Mouse (Mus musculus) limb, embryonic 15.5 days (tissue): ENCODE data around the gene Elp1. TPM values are rescaled to one million over a fixed set of nuclear protein-coding genes. Genes with fewer than 3 reads are reported as not detected.

Source experiments
- ATAC-seq: fragments of 200-750 bp; cut with Nextera tagmentation; 2 replicates; pipeline ENCODE4 v1.8.0; 2017; ENCODE audit warnings: low read depth, moderate TSS enrichment; ENCODE audit not compliant: insufficient number of reproducible peaks, low FRiP score, low TSS enrichment
- H3K27ac ChIP-seq: fragments of 300-500 bp; sonication (generic); 2 replicates; pipeline ENCODE4 v1.5.1; 2015; ENCODE audit warnings: moderate library complexity, mild to moderate bottlenecking, inconsistent platforms
- H3K27me3 ChIP-seq: fragments of 300-500 bp; sonication (generic); 2 replicates; pipeline ENCODE4 v1.6.1; 2015; ENCODE audit warnings: inconsistent platforms
- H3K36me3 ChIP-seq: fragments of 300-500 bp; sonication (generic); 2 replicates; pipeline ENCODE4 v1.6.1; 2015; ENCODE audit warnings: inconsistent platforms
- H3K4me1 ChIP-seq: fragments of 300-500 bp; sonication (generic); 2 replicates; pipeline ENCODE4 v1.6.1; 2015; ENCODE audit warnings: inconsistent platforms
- H3K4me2 ChIP-seq: fragments of 300-500 bp; sonication (generic); 2 replicates; pipeline ENCODE4 v1.6.1; 2015; ENCODE audit warnings: mild to moderate bottlenecking, inconsistent platforms
- H3K4me3 ChIP-seq: fragments of 300-500 bp; sonication (generic); 2 replicates; pipeline ENCODE4 v1.5.1; 2015; ENCODE audit warnings: mild to moderate bottlenecking, inconsistent platforms
- H3K9ac ChIP-seq: fragments of 300-500 bp; sonication (generic); 2 replicates; pipeline ENCODE4 v1.6.1; 2015; ENCODE audit warnings: inconsistent platforms
- H3K9me3 ChIP-seq: fragments of 300-500 bp; sonication (generic); 2 replicates; pipeline ENCODE4 v1.6.1; 2016; ENCODE audit warnings: inconsistent platforms
- WGBS: fragments of 180-500 bp; shearing (Covaris S2); methylation state at CpG from one replicate; pipeline ENCODE4 v1.1.7; 2015; 5-methylcytosine and 5-hydroxymethylcytosine counted together
- polyA plus RNA-seq: library from polyadenylated mRNA; unstranded; fragments of >200 nt; fragmentation: Nextera tagmentation; extraction: Ambion mirVana; gene quantifications from 2 replicates; pipeline ENCODE4 v1.2.1, GENCODE M21; 2015

The Elp1 gene
- polyA plus RNA-seq, 1 experiment from 2014 or later = 40.3 TPM

- H3K36me3 ChIP-seq = no peaks in the 10 kb centered on the region
- H3K4me2 ChIP-seq = no peak overlapping the region
- H3K4me3 ChIP-seq = no peak overlapping the region
- H3K4me1 ChIP-seq = peaks cover 8% of the 10 kb centered on the region; the same call in 1 of the 2 replicates
- no peak overlapping the region for H3K27ac ChIP-seq
- no peaks in the 10 kb centered on the region for H3K27me3 ChIP-seq
- no peak for ATAC-seq
- H3K9me3 ChIP-seq = no peaks in the 10 kb centered on the region
- H3K9ac ChIP-seq = no peak overlapping the region
- WGBS = 69% methylated on average over 6 of the region's 6 CpGs
These were observed 79.8 kb downstream of the Elp1 start for GRCm38 (mm10) chr4:56722346-56722745.

GRCm38 (mm10) chr4:56721469-56721868, 80.7 kb downstream of the Elp1 start:
- Histone ChIP-seq H3K27ac (no peak overlapping the region), H3K9me3 (no peaks in the 10 kb centered on the region), H3K27me3 (no peaks in the 10 kb centered on the region), H3K4me3 (no peak overlapping the region), H3K4me1 (peaks cover 8% of the 10 kb centered on the region; the same call in 1 of the 2 replicates), H3K36me3 (no peaks in the 10 kb centered on the region), H3K4me2 (no peak overlapping the region), H3K9ac (no peak overlapping the region)
- no peak for ATAC-seq
- WGBS = 39% methylated on average over 3 of the region's 3 CpGs

DNA sequence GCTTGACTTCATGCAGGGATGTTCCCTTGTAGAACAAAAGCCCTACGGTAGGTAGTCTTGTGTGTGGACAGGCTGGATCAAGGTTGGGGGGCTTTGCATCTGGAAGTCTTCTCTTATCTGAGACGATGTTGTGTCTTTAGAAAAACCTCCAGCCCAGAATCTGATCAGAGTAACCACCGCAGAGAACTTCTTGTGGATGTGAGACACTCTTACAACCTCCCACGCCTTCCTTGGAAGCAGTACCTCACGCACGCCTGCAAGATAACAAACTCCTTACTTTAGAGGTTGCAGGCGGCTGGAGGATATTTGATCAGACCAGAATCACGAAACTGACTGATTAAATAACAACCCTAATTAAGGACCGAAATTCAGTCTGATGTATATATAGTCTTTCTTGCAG, 81.7 kb downstream of the Elp1 start:
- H3K9ac ChIP-seq = no peak overlapping the region
- no peaks in the 10 kb centered on the region for H3K9me3 ChIP-seq
- H3K36me3 ChIP-seq = no peaks in the 10 kb centered on the region
- H3K4me2 ChIP-seq = no peak overlapping the region
- ATAC-seq = no peak
- WGBS = 80% methylated on average over 9 of the region's 9 CpGs
- peaks cover 8% of the 10 kb centered on the region; the same call in 1 of the 2 replicates for H3K4me1 ChIP-seq
- no peaks in the 10 kb centered on the region for H3K27me3 ChIP-seq
- H3K4me3 ChIP-seq = no peak overlapping the region
- H3K27ac ChIP-seq = no peak overlapping the region

- peaks cover 8% of the 10 kb centered on the region; the same call in 1 of the 2 replicates for H3K4me1 ChIP-seq
- no peak overlapping the region for H3K4me2 ChIP-seq
- no peaks in the 10 kb centered on the region for H3K27me3 ChIP-seq
- 46% methylated on average over 9 of the region's 9 CpGs for WGBS
- H3K36me3 ChIP-seq = no peaks in the 10 kb centered on the region
- no peak overlapping the region for H3K9ac ChIP-seq
- no peak for ATAC-seq
- H3K4me3 ChIP-seq = no peak overlapping the region
- H3K27ac ChIP-seq = no peak overlapping the region
- H3K9me3 ChIP-seq = no peaks in the 10 kb centered on the region
These were observed 82.7 kb downstream of the Elp1 start for GRCm38 (mm10) chr4:56719456-56719855.

DNA sequence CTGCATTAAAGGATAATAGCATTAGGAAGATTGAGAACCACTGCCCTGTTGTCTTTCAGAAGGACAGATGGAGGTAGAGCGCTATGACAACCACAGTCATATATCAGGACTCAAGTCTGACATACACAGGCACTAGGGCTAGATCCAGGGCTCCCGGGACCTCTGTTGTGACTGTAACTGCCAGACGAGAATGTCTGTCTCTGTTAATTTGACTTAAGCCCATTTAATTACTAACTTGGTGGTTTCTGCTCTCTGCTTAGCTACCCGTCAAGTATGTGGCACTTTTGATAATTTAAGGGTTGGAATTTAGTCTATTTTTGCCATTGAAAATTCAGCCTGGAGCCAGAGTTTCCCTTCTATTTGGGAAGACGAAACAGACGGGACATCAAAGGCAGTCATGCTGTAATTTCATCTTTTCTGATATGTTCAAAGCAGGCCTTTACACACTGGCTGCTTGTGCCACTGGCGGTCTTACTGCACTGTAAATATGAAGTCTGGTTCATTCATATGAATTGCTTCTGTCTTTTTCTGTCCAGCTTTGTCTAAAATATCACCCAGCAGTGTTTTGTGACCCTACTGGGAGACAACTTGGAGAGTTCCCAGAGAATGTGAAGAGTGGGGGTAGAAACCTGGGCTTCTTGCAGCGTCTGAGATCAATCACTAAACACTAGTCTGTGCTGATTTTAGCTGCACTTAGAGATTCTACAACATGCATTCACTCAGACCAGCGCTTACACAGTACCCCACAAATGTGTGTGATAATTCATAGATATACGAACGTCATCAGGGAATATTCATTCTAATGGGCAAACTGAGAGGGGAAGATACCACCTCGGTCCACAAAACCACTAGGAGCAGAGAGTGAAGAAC, 83.3 kb downstream of the Elp1 start:
- WGBS = 44% methylated on average over 12 of the region's 12 CpGs

DNA sequence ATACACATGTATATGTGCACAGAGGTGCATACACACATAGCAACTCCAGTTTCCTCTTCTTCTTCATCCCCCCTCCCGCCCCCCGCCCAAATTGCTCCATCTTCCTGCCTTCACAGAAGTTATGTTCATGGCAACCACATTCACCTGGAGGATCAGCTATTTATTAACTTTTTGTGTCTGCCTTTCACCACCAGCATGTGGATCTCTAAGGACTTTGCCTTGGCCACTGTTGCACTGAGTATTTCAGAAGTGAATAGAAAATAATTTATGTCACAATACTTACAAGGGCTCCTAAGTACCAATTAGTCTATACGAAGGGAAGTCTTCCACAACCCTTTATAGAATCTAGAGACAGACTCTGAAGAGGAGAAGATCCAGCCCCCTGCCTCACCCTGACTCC, 84.2 kb downstream of the Elp1 start:
- H3K27ac ChIP-seq = no peak overlapping the region
- no peaks in the 10 kb centered on the region for H3K9me3 ChIP-seq
- H3K36me3 ChIP-seq = no peaks in the 10 kb centered on the region
- H3K9ac ChIP-seq = no peak overlapping the region
- no peak for ATAC-seq
- H3K27me3 ChIP-seq = no peaks in the 10 kb centered on the region
- peaks cover 8% of the 10 kb centered on the region; the same call in 1 of the 2 replicates for H3K4me1 ChIP-seq
- WGBS = 72% methylated on average over 3 of the region's 3 CpGs
- H3K4me3 ChIP-seq = no peak overlapping the region
- H3K4me2 ChIP-seq = no peak overlapping the region

More for the DNA sequence above, 83.3 kb downstream of the Elp1 start:
- Histone ChIP-seq H3K36me3 (no peaks in the 10 kb centered on the region), H3K4me3 (no peak overlapping the region), H3K9me3 (no peaks in the 10 kb centered on the region), H3K27me3 (no peaks in the 10 kb centered on the region), H3K27ac (no peak overlapping the region), H3K9ac (no peak overlapping the region), H3K4me1 (peaks cover 8% of the 10 kb centered on the region; the same call in 1 of the 2 replicates), H3K4me2 (no peak overlapping the region)
- no peak for ATAC-seq

DNA sequence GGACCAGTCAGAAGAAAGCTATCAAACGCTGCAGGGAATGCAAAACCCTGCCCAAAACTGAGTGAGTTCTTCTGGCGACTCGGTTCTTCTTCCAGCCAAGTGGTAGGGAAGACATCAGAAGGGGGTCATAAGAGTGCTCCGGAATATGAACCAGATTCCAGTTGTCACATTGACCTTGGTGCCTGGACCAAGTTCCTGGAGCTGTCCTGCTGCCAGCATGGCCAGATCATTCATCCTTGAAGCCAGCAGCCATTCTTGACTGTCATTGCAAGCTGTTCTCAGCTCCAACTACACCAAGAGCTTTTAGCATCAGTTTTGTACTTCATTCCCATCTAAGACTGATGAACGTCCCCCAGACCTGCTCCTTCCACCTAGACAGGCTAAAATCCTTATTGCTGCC, 85.3 kb downstream of the Elp1 start:
- H3K36me3 ChIP-seq = no peaks in the 10 kb centered on the region
- no peak for ATAC-seq
- no peak overlapping the region for H3K9ac ChIP-seq
- no peaks in the 10 kb centered on the region for H3K9me3 ChIP-seq
- WGBS = 60% methylated on average over 5 of the region's 5 CpGs
- H3K4me1 ChIP-seq = peaks cover 8% of the 10 kb centered on the region; the same call in 1 of the 2 replicates
- no peak overlapping the region for H3K4me2 ChIP-seq
- no peaks in the 10 kb centered on the region for H3K27me3 ChIP-seq
- H3K4me3 ChIP-seq = no peak overlapping the region
- no peak overlapping the region for H3K27ac ChIP-seq

GRCm38 (mm10) chr4:56713155-56713554, 89.0 kb downstream of the Elp1 start:
- Histone ChIP-seq H3K4me3 (no peak overlapping the region), H3K27me3 (no peaks in the 10 kb centered on the region), H3K9ac (no peak overlapping the region), H3K9me3 (no peaks in the 10 kb centered on the region), H3K36me3 (no peaks in the 10 kb centered on the region), H3K4me2 (no peak overlapping the region), H3K4me1 (peaks cover 5% of the 10 kb centered on the region; the same call in 1 of the 2 replicates), H3K27ac (no peak overlapping the region)
- no peak for ATAC-seq
- WGBS = 84% methylated on average over 3 of the region's 3 CpGs

GRCm38 (mm10) chr4:56702234-56702633, 99.9 kb downstream of the Elp1 start:
- H3K36me3 ChIP-seq = no peaks in the 10 kb centered on the region
- no peak for ATAC-seq
- no peak overlapping the region for H3K4me3 ChIP-seq
- H3K9ac ChIP-seq = no peak overlapping the region
- no peaks in the 10 kb centered on the region for H3K4me1 ChIP-seq
- 36% methylated on average over 10 of the region's 10 CpGs for WGBS
- H3K27me3 ChIP-seq = no peaks in the 10 kb centered on the region
- no peak overlapping the region for H3K4me2 ChIP-seq
- no peak overlapping the region for H3K27ac ChIP-seq
- no peaks in the 10 kb centered on the region for H3K9me3 ChIP-seq

Other genes starting within 250 kb of the Elp1 start
- gene Gm26657, start 62.3 kb downstream of the Elp1 start, polyA plus RNA-seq = not detected in 2 replicates
- gene Actl7b, start 60.9 kb downstream of the Elp1 start, polyA plus RNA-seq = not detected in 2 replicates
- gene Actl7a, start 58.9 kb downstream of the Elp1 start, polyA plus RNA-seq = not detected in 2 replicates
- gene Fam206a, start within 50 bp of the Elp1 start, polyA plus RNA-seq = 15.2 and 16.4 TPM in 2 replicates
- gene Ctnnal1, start 62.9 kb upstream of the Elp1 start, polyA plus RNA-seq = 24.9 and 26.7 TPM in 2 replicates
- 10.9 TPM in 2 replicates for gene Tmem245, start 145.1 kb upstream of the Elp1 start, polyA plus RNA-seq
- 1.8 and 2.5 TPM in 2 replicates for gene Frrs1l, start 188.1 kb upstream of the Elp1 start, polyA plus RNA-seq